8 mouse cellular contexts compared by ENCODE assay signal in the genomic region with DNA sequence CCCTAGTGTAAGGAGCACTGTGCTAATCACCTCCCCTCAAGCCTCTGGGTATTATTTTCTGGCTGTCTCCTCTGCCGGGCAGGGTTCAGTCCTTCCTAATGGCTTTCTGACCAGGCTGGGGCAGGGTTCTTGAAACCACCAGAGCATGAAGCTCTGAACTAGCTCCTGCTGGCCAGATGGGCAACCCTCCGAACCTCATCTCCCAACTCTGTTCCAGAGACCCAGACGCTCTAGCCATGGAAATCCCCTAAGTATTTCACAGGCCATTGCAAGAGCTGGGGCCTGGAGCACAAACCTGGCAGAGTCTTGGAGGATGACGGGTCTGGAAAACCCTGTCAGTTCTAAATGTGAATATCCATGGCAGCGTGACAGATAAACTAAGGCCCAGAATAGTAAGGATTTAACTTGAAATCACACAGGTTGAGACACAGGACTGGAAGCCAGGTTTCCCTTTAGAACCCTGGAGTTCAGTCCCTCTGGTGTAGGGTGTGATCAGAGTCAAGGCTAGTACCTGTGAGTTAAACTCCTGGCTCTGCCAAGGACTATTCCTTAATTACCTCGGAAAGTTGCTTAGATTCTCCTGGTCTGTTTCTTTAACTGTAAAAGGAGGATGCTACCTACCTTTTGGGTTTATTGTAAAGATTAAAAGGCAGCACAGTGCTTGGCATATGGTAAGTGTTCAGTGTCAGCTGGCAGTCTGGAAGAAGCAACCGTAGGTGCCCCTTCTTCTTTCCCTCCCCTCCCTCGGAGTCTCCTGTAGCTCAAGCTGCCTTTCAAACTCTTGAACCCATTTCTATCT. TPM values are rescaled to one million over a fixed set of nuclear protein-coding genes. Genes with fewer than 3 reads are reported as not detected.
A peak's percentile ranks its signal among the peaks of the same experiment; 100 is the strongest.
DNase-seq lines count a peak whose midpoint lies in the region; ATAC-seq and TF ChIP-seq lines count a peak whose summit lies in the region.

A gene (plus strand): TSS at position 799 of the 799 bp plus-strand sequence.

- DNase-seq in 3T3-L1 (ENCODE audit: low read depth, low spot score) (peak; percentile 50), MEL (ENCODE audit: low read depth, low spot score) (no peak)
- DNase-seq in heart, postnatal 4 days = no peak
- DNase-seq in layer of hippocampus, postnatal 25 days (ENCODE audit: extremely low spot score in 1 of 2, low spot score in 1 of 2) = no peak
- no peak for DNase-seq in right cerebral cortex, postnatal 25 days
- no peak for DNase-seq in retina, postnatal 1 day

- H3K4me1 ChIP-seq in MEL (ENCODE audit: control insufficient read depth in 1 of 2, insufficient read depth in 2 of 2, low read length in 2 of 2) = peaks cover 0 to 7% of the 10 kb centered on the region in 2 experiments; a peak in 2 of 4 replicates
- peaks cover 37% of the 10 kb centered on the region for H3K4me1 ChIP-seq in forebrain, embryonic 12.5 days
- peaks cover 38% of the 10 kb centered on the region for H3K4me1 ChIP-seq in midbrain, embryonic 16.5 days (ENCODE audit: control insufficient read depth, insufficient read depth, low read length)

- peaks cover 0 to 4% of the 10 kb centered on the region in 2 experiments; a peak in 2 of 4 replicates for H3K36me3 ChIP-seq in MEL (ENCODE audit: control insufficient read depth in 1 of 2, insufficient read depth in 2 of 2, low read length in 2 of 2)
- H3K36me3 ChIP-seq in forebrain, embryonic 12.5 days (replicated peaks) = no peaks in the 10 kb centered on the region
- no peaks in the 10 kb centered on the region for H3K36me3 ChIP-seq in midbrain, embryonic 16.5 days (ENCODE audit: control insufficient read depth, insufficient read depth, low read length)

- TF ChIP-seq POLR2A in MEL (IDR thresholded peaks at IDR 0.05; ENCODE audit: control insufficient read depth in 1 of 2, insufficient read depth in 1 of 2, low read depth in 1 of 2, low read length in 2 of 2, poor library complexity in 1 of 2) = no peak

- no peaks in the 10 kb centered on the region for H3K79me2 ChIP-seq in MEL (ENCODE audit: control insufficient read depth, insufficient read depth, low read length, poor library complexity)

- no peak for TF ChIP-seq RAD21 in MEL (IDR thresholded peaks at IDR 0.05; ENCODE audit: low read depth, low read length)

- no peaks in the 10 kb centered on the region for H3K9me3 ChIP-seq in MEL (replicated peaks; ENCODE audit: insufficient read depth, low read length)
- no peaks in the 10 kb centered on the region for H3K9me3 ChIP-seq in forebrain, embryonic 12.5 days
- H3K9me3 ChIP-seq in midbrain, embryonic 16.5 days (replicated peaks; ENCODE audit: control insufficient read depth, low read length, poor library complexity, severe bottlenecking) = no peaks in the 10 kb centered on the region

- peak within 1 kb of the TSS; percentile 78 for H3K4me2 ChIP-seq in forebrain, embryonic 12.5 days
- peak within 1 kb of the TSS; percentile 76 for H3K4me2 ChIP-seq in midbrain, embryonic 16.5 days (ENCODE audit: low read length)

- peak within 1 kb of the TSS; percentile 19; the same call in 1 of the 2 replicates for H3K27ac ChIP-seq in MEL (ENCODE audit: control insufficient read depth, low read depth, low read length)
- peak within 1 kb of the TSS; percentile 98 for H3K27ac ChIP-seq in forebrain, embryonic 12.5 days
- H3K27ac ChIP-seq in midbrain, embryonic 16.5 days (ENCODE audit: low read length) = peak within 1 kb of the TSS; percentile 100

- no peak for TF ChIP-seq EP300 in MEL (IDR thresholded peaks at IDR 0.05; ENCODE audit: low read depth in 1 of 2, low read length in 2 of 2)

- 36% methylated on average over 8 of the region's 8 CpGs for WGBS in forebrain, embryonic 12.5 days
- WGBS in midbrain, embryonic 16.5 days = 33% methylated on average over 8 of the region's 8 CpGs

- H3K9ac ChIP-seq in MEL (ENCODE audit: control insufficient read depth, low read depth, low read length, poor library complexity, severe bottlenecking) = peak within 1 kb of the TSS; percentile 69
- H3K9ac ChIP-seq in forebrain, embryonic 12.5 days = peak within 1 kb of the TSS; percentile 90
- peak within 1 kb of the TSS; percentile 98 for H3K9ac ChIP-seq in midbrain, embryonic 16.5 days (ENCODE audit: low read depth, low read length)

- H3K27me3 ChIP-seq in MEL (ENCODE audit: control insufficient read depth in 1 of 2, insufficient read depth in 2 of 2, low read length in 2 of 2) = peaks cover 2 to 3% of the 10 kb centered on the region in 2 experiments; a peak in 3 of 4 replicates
- H3K27me3 ChIP-seq in forebrain, embryonic 12.5 days = peaks cover 24% of the 10 kb centered on the region
- H3K27me3 ChIP-seq in midbrain, embryonic 16.5 days (ENCODE audit: control insufficient read depth, insufficient read depth, low read depth, low read length) = no peaks in the 10 kb centered on the region; the same call in 1 of the 2 replicates

- ATAC-seq in forebrain, embryonic 12.5 days (ENCODE audit: low FRiP score) = no peak
- no peak for ATAC-seq in midbrain, embryonic 16.5 days

- H3K4me3 ChIP-seq in MEL (ENCODE audit: control insufficient read depth in 1 of 2, insufficient read depth in 1 of 2, low read depth in 2 of 2, low read length in 2 of 2) = peak within 1 kb of the TSS; percentile 77 to 89
- peak within 1 kb of the TSS; percentile 82 for H3K4me3 ChIP-seq in forebrain, embryonic 12.5 days (replicated peaks)
- peak within 1 kb of the TSS; percentile 88 for H3K4me3 ChIP-seq in midbrain, embryonic 16.5 days (ENCODE audit: low read depth, low read length)

- TF ChIP-seq CTCF in MEL (IDR thresholded peaks at IDR 0.05 in 2 of 3, conservative IDR thresholded peaks at IDR 0.05 in 1 of 3; ENCODE audit: control insufficient read depth in 1 of 3, insufficient read depth in 1 of 3, low read depth in 2 of 3, low read length in 3 of 3, poor library complexity in 1 of 3, severe bottlenecking in 1 of 3) = no peak

TF ChIP-seq in MEL, 35 proteins besides CTCF, POLR2A, EP300 and RAD21:
- TF ChIP-seq POLR2AphosphoS5 (IDR thresholded peaks at IDR 0.05; ENCODE audit: borderline replicate concordance, low read depth, low read length) (no peak), MAFK (IDR thresholded peaks at IDR 0.05; ENCODE audit: borderline replicate concordance, low read depth, low read length) (no peak), ZNF384 (IDR thresholded peaks at IDR 0.05; ENCODE audit: low read depth, low read length) (no peak), MAZ (IDR thresholded peaks at IDR 0.05; ENCODE audit: low read depth, low read length) (no peak), KAT2A (conservative IDR thresholded peaks at IDR 0.05; ENCODE audit: low read depth, low read length) (no peak), USF2 (IDR thresholded peaks at IDR 0.05; ENCODE audit: borderline replicate concordance in 1 of 2, insufficient read depth in 1 of 2, low read depth in 1 of 2, low read length in 2 of 2) (no peak), SMC3 (IDR thresholded peaks at IDR 0.05; ENCODE audit: low read depth, low read length) (no peak), MAX (IDR thresholded peaks at IDR 0.05; ENCODE audit: low read length) (no peak), MYB (IDR thresholded peaks at IDR 0.05; ENCODE audit: low read depth, low read length) (no peak), TCF12 (IDR thresholded peaks at IDR 0.05; ENCODE audit: low read depth, low read length) (no peak), MXI1 (IDR thresholded peaks at IDR 0.05; ENCODE audit: low read depth, low read length) (no peak), CHD2 (IDR thresholded peaks at IDR 0.05; ENCODE audit: low read length) (no peak), ELF1 (IDR thresholded peaks at IDR 0.05; ENCODE audit: low read depth, low read length) (no peak), USF1 (IDR thresholded peaks at IDR 0.05; ENCODE audit: low read depth, low read length) (no peak), ZKSCAN1 (IDR thresholded peaks at IDR 0.05; ENCODE audit: low read depth, low read length) (no peak), E2F4 (IDR thresholded peaks at IDR 0.05; ENCODE audit: borderline replicate concordance, low read depth, low read length) (no peak), RCOR1 (IDR thresholded peaks at IDR 0.05; ENCODE audit: low read depth, low read length) (no peak)
TF ChIP-seq in MEL: peak in this region for 0.

RNA-seq across cellular contexts. Expression of the gene that starts here (rescaled TPM):
- 1.7 and 2.7 TPM in 2 replicates for total RNA-seq in MEL (2012; rRNA removed)
- polyA plus RNA-seq in MEL (2012; ENCODE audit: insufficient read depth in 1 of 2, insufficient read length in 2 of 2, low read depth in 1 of 2, low replicate concordance in 2 of 2, missing spikeins in 1 of 2) = 1 to 10 TPM in 1 of 2 experiments, not detected in 1; 7.0 TPM
- polyA plus RNA-seq in forebrain, embryonic 12.5 days (2016; fragmentation: Nextera tagmentation; extraction: Ambion mirVana) = 79.5 and 95.0 TPM in 2 replicates
- 100 to 1,000 TPM; 491 to 511 TPM for total RNA-seq in heart, postnatal 4 days (2021)
- 100 to 1,000 TPM; 158 to 178 TPM for total RNA-seq in layer of hippocampus, postnatal 25 days (2021)
- 93.1 and 100 TPM in 2 replicates for polyA plus RNA-seq in midbrain, embryonic 16.5 days (2015; fragmentation: Nextera tagmentation; extraction: Ambion mirVana)

Comparison
In these comparisons a context has a peak if more than half of its experiments do, and no peak if none do; other contexts are left out.
1. RNA of the gene that starts here (total RNA-seq): 491 to 511 TPM in heart, postnatal 4 days and 158 to 178 TPM in layer of hippocampus, postnatal 25 days; 1.7 to 2.7 TPM in MEL; every median in the first group is over 10 times any median in the second.
2. RNA of the gene that starts here (polyA plus RNA-seq): 93.1 to 100 TPM in midbrain, embryonic 16.5 days and 79.5 to 95.0 TPM in forebrain, embryonic 12.5 days; 7.0 TPM in MEL; every median in the first group is over 10 times any median in the second.
3. H3K27ac ChIP-seq: peak in every context shown above with its lines; median percentile 100 in midbrain, embryonic 16.5 days; 98 in forebrain, embryonic 12.5 days; 19 in MEL.
4. Peak in every context shown above with its lines, with median percentiles within 50 percentile points of each other: H3K4me3 ChIP-seq and H3K9ac ChIP-seq.